Mouse (Mus musculus): ENCODE results near the gene Vps53.
"Not testable (repeated sequence)": the region's sequence is repeated elsewhere in the genome, so short reads cannot be mapped to it uniquely, and the experiment has no call there.

The Vps53 gene

DNA sequence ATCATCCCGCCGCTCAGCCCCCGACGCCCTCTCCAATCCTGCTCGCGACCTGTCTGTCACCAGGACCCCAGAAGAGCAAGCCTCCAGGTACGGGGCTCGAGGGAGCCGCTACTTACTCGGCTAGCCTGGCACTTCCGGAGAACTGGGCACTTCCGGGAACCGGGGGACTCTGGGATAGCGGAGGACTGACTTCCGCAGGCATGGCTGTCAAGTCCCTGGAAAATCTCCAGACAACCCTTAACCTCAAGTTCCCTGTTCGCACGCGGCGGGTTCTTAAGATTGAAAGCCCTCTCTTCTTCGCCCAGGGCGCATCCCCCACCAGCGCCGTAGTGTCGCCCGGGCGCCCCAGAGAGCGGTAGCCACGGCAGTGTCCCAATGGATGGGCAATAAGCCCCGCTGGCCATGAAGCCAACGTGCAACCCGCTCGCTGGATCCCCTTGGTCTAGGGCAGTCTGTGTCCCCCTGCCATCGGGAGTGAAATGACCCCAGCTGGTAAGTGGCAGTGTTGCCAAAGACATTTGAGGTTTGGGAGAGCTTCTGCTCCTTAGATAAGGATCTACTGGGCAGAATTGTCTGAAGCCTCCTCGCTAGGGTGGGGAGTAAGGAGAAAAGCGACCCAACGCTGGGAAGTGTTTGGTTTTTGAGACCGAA lies at the start of gene Vps53, which contains the start of gene Fam57a:
Gene Vps53, minus strand, starts transcription at position 153 of the 651 bp plus-strand sequence.
Gene Fam57a, plus strand, starts transcription at position 177 of the 651 bp plus-strand sequence.
- DNase-seq (ENCODE audit: low spot score): peak; percentile 85

DNA sequence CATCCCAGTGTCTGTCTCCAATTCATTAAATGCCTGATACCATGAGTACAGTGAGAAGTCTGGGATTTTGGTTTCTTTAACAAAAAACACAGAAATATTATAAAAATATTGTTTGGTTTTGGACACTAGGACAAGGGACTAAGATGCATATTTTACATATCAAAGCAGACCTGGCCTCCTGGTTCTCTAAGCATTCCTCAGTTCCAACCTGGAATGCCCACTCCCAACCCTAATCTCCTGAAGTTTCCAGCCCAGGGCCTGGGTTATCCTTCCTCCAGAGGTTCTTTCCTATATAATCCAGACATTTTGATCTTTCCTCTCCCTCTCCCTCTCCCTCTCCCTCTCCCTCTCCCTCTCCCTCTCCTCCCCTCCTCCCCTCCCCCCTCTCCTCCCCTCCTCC lies 45.6 kb upstream of the Vps53 start:
- no peak for DNase-seq (ENCODE audit: low spot score)

DNA sequence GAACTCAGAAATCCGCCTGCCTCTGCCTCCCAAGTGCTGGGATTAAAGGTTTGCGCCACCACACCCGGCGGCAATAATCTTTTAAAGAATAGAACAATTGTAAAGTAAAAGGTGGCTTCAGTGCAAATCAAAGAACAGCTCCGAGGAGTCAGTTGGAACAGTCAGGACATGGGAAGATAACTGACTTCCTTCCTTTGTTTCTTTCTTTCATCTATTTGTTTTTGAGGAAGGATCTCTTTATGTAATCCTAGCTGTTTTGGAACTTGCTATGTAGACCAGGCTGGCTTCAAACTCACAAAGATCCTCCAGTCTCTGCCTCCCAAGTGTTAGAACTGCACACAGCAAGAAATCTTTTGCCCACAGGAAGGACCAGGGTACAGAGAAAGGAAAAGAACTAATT lies 45.2 kb upstream of the Vps53 start:
- no peak for DNase-seq (ENCODE audit: low spot score)

DNA sequence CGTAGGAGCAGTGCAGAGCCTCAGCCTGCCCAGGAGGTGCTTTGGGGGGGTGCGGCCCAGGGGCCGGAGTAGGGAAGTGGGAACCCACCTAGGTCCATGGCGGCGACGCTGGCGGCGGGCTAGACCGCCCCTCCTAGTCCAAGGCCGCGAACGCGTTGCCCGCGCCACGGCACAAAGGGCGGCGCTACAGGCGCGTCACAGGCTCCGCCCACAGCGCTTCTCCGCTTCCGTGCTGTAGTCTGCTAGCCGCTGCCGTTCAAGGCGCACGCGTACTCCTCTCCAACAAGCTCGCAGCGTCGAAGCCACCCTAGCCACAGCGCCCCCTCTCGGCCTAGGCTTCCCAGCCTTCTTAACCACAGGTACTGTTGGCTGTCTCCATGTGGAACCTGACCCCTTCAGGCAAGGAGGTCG lies 37.9 kb upstream of the Vps53 start, which contains the start of the genes Dbil5 and Gemin4:
Gene Dbil5, plus strand, starts transcription at position 219 of the 411 bp plus-strand sequence.
Gene Gemin4, minus strand, starts transcription at position 275 of the 411 bp plus-strand sequence.
- peak; percentile 90 for DNase-seq (ENCODE audit: low spot score)

DNA sequence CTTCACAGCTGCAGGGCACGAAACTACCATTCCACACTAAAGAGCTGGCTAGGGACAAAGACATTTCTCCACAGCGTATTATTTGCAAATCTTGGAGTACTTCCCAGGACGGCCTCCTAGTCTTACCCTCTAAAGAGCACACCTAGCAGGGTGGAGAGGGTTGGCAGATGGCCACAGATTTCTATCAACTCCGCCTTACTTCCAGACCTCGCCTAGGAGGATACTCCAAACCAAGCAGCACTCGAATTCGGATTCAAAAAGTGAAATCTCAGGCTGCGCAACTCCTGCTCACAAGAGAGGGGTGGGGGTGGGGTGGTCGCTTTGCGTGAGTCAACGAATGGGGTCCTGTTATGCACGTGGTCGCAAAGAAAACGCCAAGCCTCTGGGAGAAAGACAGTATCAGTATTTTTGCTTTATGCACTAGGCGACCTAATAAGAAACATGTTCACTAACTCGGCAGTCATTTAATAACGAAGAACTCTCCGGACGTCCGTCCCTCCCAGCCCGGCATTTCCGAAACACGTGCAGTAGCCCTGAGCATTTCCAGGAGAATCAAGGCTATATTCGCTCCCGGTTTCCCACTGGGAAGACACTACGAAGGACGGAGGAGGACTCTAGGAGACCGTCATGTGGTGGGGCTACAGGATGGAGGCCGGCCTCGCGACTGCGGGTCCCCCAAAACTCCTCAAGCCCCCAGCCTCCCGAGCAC lies 37.4 kb upstream of the Vps53 start:
- DNase-seq (ENCODE audit: low spot score): no peak

DNA sequence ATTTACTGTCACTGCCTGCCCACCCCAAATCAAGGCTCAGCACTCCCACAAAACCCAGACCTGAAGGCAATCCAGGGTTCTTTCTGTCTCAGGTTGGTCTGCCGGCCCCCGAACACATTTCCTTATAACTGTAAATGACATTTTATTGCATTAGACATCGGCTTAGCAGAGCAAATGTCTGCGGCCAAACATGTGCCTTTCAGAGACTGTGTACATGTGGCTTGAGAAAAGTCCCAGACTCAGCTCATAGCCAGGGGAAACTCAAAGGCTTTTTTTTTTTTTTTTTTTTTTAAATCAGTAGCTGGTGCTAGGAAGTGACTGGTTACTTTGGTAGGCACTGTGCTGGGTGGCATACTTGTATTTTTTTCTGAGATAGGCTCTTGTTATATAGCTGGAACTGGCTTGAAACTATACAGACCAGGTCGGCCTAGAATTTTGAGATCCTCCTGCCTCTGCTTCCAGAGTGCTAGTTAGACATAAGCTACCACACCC lies 36.6 kb upstream of the Vps53 start:
- no peak for DNase-seq (ENCODE audit: low spot score)

DNA sequence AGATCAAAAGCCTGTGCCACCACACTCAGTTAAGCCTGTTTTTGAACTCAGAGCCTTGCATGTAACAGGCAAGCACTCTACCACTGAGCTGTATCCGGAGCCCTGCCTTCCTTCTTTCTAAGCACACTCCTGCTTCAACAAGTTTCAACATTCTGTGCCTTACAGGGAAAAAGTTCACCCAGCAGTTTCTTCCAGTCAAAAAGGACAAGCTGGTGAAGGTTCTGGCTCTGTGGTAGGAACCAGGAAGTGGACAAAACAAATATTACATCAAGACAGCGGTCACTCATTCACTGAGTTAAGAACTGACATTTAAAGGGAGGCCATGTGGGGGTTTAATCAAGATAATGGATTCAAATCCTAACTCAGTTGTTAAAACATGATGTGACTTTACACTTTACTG lies 35.6 kb upstream of the Vps53 start:
- no peak for DNase-seq (ENCODE audit: low spot score)

DNA sequence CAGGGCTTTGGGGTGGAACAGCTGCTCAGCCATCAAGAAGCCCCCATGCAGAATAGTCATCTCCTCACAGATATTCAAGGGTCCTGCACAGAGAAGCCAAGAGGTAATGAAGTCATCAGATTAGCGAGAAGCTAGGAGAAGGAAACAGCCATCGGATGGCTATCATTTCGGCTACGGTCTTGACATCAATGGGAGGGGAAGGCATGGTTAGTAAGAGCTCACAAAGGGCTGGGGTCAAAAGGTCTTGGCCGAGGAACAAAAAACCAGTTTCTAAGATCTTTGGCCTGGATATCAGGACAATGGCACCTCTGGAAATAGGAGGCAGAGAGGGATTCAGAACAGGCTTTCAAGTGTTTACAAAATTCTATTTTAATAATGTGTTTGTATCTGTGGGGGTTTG lies 34.4 kb upstream of the Vps53 start:
- no peak for DNase-seq (ENCODE audit: low spot score)

DNA sequence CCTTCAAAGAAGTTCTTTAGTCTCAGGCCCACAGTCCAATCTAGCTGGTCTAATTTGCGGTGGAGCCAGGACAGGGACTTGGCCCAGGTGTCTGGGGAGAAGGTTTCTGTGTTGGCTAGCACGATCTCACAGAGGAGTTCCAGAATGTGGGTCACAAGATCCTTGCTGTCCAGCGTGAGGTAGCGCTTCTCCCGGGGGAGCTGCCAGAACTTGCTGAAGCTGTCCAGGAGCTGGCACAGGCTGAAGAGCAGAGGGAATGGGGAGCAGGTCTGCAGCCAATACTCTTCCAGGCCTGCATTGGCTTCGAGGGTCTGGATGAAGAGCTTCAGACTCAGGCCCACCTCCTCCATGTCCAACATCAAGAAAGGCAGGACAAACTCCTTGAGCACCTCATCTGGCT lies 32.1 kb upstream of the Vps53 start:
- DNase-seq (ENCODE audit: low spot score): not testable (repeated sequence)

DNA sequence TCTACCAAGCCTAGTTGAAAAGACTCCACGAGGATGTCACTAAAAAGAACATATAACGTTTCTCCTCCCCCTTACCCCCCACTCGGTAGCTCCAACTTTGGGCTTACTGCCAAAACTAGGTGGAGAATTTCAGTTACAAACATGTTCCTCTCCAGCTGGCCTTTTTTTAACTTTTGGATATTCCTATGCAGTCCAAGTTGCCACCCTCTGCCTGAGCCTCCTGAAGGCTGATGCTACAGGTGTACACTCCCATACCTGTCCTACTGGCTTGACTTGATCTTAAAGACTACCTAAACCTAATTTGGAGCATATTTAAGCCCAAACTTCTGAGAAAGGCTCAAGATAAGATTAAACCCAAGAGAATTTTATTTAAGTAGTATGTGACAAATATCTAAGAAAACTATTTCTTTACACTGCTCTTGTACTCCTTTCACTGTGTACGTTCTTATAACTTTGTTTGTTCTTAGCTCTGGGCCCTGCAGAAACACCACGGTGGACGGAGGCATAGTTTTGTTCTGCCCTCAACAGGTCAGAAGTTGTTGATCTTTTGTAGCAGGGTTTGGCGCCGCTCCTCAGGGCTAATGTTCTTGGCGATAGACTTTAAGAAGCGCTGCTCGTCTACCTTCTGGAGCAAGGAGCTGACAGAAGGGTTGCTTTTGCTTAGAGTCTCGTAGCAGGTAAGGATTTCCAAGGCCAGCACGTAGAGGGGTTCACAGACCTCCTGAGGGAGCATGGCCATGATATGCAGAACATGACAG lies 31.0 kb upstream of the Vps53 start:
- DNase-seq (ENCODE audit: low spot score): no peak

DNA sequence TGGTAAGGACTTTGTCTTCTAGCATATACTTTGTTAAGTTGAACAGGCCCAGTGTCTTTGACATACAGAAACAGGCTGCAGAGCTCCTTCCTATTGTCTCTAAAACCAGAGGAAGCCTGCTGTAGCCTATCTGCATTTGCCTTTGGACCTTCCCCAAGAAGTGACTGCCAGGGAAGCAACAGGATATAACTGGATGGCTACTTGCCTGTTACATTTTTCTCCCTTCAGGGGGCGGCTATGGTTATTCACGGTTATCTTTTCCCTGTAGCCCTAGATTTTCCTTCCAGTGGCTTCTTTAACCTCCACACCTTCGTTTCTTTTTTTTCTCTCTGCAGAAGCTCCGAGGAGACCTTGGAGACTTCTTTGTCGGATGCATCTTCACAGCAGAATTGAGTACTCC lies 27.3 kb upstream of the Vps53 start:
- DNase-seq (ENCODE audit: low spot score): no peak

DNA sequence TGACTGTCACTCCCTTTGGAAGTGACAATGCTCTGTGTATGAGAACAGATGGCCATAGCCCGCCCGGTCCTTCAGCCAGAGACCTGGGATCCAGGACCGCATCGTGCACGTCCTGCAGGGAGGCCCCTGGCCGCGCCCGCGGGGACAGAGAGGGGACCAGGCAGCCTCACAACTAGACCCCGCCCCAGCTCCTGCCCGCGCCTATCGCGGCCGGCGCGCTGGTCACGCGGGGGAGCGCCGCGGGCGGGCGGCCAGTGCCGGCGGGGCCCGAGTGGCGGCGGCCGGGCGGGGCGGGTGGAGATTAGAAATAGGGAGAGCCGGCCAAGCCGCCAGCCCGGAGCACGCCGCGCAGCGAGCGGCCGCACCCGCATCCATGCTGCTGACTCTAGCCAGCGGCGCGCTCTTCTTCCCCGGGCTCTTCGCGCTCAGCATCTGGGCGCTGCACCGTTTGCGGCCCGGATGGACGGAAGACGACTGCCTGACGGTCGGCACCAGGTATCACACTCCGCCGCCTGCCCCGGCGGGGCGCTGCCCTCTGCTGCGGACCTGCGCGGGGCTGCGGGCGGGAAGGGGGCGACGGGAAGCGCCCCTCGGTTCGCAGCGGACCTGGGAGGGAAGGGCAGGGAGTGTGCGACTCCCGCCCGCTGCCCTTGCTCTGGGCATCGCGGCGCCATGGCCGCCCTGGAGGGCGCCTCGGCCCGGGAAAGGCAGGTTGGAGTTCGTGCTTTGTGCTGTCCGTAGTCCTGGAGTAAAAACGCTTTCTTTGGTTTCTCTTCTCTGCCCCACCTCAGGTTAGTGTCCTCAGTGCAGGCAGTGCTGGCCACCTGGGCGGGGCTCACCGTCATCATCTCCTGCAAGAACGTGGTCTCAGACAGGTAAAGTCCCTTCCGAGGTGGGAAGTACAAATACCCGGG lies 22.6 kb upstream of the Vps53 start:
- peak; percentile 58 for DNase-seq (ENCODE audit: low spot score)

DNA sequence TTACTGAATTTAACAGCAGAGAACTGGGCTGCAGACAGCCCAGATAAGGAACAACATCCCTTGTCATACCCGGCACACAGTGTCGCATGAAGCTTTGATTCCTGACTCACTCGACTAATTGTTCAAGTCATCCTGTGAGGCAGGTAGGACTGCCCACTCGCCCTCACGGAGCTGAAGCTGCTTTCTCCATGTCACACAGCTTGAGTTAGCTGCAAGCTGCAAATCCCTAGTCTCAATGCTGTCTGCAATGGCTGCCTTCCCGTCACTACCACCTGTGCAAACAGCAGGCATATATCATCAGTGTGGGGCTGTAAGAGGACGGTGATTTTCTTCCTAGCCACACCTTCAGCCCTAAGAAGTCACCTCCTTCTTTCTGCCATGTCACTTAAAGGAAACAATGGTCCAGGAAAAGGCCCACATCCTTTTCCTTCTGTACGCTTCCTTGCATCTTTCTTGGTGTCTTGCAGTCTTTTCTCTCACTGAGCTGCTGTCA lies 17.6 kb upstream of the Vps53 start:
- no peak for DNase-seq (ENCODE audit: low spot score)

DNA sequence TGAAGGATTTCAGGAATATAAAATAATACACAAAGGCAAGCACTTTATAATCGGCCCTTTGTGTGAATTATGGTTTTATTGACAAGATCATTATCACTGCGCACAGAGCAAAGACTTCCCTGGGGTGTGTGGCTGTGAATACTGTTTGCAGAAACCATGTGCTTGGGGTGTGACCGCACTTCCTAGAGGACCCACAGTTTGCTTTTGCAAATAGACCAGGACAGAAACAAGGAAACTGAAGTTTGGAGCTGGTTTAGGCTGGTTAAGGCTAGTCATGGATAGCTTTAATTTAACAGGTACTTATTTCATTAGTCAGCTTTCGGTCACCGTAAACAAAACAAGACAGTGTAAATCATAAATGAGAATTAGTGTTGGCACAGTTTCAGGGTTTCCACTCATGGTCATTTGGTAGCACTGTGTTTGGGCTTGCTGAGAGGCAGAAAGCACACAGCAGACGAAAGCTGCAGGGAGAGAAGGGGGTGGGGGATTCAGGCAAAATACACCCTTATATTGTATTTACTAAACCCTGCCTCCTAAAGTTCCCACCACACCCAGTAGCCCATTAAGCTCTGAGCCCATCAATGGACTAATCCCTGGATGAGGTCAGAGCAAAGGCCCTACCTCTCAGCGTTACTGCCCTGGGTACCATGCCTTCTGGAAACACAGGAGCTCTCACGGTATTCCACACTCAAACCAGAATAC lies 17.0 kb upstream of the Vps53 start:
- DNase-seq (ENCODE audit: low spot score): no peak

DNA sequence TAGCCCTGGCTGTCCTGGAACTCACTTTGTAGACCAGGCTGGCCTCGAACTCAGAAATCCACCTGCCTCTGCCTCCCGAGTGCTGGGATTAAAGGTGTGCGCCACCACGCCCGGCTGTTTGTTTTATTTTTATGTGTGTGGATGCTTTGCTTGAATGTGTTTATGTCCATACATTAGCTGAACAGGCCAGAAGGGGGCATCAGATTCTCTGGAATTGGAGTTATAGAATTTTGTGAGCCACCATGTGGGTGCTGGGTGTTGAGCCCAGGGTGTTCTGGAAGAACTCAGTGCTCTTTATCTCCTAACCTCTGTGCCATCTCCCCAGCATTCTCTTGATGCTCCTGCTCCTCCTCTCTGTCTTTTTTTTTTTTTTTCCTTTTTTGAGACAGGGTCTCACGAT lies 7.5 kb upstream of the Vps53 start:
- no peak for DNase-seq (ENCODE audit: low spot score)

DNA sequence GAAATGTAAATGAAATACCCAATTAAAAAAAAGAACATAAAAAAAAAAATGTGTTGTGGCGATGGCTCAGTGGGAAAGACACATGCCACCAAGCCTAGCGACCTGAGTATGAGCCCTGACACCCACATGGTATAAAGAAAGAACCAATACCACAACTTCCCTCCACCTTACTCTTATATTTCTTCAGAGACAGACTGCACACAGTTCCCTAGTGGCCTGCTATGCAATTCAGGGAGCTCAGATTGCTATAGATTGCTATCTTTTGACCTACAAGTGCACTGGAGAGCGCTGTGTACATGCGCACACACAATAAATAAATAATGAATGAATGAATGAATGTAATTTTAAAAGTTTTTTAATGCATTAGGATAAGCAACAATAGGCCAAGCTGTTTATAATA lies 4.3 kb upstream of the Vps53 start:
- DNase-seq (ENCODE audit: low spot score): no peak

DNA sequence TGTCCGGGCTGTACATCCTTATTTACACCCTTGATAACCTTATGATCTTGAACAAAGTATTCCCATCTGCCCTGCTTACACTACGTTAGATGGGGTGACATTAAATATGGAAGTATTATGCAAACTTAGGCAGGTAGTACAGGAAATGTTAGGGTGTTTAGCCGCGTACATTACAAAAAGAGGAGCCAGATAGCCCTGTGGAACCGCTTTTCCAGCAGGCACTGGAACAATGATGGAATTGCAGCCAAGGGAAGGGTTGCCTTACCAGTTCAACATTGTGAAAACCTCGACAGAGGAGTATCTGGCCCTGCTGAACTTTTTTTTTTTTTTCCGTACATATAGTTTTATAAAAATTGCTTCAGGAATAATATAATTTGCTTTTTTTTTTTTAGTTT lies 696 bp upstream of the Vps53 start:
- no peak for DNase-seq (ENCODE audit: low spot score)

DNA sequence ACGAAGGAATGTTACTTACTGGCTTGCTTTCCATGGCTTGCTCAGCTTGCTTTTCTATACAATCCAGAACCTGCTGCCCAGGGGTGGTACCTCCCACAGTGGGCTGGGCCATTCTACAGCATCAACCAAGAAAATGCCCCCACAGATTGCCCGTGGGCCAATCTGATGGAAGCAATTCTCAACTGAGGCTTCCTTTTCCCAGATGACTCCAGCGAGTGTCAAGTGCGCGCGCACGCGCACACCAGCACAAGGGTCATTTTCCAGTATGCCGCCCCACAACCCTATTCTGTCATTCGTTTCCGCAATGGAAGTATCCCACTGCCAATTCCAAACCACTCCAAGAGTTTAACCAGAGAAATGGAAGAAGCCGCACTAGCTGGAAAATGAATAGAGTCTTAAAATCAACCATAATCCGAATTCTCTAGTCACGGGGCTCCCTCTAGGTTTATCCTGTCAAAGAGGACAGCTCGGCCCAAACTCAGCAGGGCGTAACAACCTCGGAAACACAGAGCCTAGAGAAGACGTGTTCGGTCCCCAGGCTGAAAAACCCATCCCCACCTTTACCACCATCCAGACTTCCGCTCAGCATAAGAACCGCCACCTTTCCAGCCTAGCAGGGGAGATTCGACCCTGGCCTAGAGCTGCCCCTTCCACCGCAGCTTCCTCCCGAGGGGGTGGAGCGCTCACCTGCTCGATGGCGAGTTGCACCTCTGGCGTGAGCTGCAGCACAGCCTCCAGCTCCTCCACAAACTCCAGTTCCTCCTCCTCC lies 537 bp downstream of the Vps53 start:
- no peak for DNase-seq (ENCODE audit: low spot score)

DNA sequence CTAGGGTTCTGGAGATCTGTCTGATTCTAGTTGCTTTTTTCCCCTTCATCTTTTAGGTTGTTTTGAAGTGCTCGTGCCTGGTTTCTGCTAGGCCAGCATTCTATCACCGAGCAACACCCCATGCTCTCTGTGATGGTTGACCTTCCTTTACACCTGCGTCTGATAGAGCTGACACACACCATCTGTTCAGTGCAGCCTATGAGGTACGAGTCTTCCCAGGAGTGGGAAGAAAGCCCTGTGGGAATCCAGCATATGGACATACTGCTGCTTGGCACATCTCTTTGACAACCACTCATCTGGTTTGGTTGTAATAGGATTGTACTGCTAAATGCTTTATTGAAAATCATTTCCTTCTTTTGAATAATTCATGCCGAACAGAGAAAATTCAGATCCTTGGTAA lies 9.2 kb downstream of the Vps53 start:
- DNase-seq (ENCODE audit: low spot score): no peak

DNA sequence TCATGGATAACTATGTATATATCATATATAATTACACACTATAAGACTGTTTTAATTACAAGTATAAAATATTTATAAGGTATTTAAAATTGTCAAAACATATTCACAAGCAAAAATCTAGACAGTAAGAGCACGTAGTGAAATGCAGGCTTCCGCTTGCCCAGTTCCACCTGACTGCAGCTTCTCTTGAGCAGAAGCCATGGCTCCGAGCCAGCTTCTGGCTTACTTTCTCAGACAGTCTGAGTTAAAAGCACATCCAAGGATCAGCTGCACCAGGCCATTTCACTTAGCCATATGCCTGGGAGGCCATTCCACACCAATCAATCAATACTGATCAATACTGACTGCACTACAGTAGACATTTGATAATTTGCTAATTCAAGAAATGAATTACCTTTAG lies 10.5 kb downstream of the Vps53 start:
- DNase-seq (ENCODE audit: low spot score): no peak

All from ovary, postnatal 10 days (tissue).